ENCODE assay signal across 9 mouse cellular contexts in genomic region chr4:62822568-62822967, GRCm38 (mm10).
DNase-seq lines count a peak whose midpoint lies in the region; ATAC-seq lines count a peak whose summit lies in the region.
"Had no signal": no experiment of that assay in that cellular context is flagged by ENCODE, and none has a peak within 500 bp of the region (broad histone marks: within the 10 kb centered on the region; RNA-seq: fewer than 3 reads in every experiment).

No protein-coding gene starts in this region.

- 42% methylated on average over 7 of the region's 7 CpGs for WGBS in forebrain, embryonic 14.5 days
- WGBS in forebrain, embryonic 13.5 days, result 43% methylated on average over 7 of the region's 7 CpGs
- WGBS in large intestine, adult 2 months, result 25% methylated on average over 7 of the region's 7 CpGs

- no peak overlapping the region for H3K27ac ChIP-seq in forebrain, embryonic 14.5 days (ENCODE audit: low read depth, low read length)
- H3K27ac ChIP-seq in forebrain, embryonic 13.5 days, result no peak overlapping the region

- H3K4me1 ChIP-seq in forebrain, embryonic 14.5 days (ENCODE audit: control insufficient read depth, insufficient read depth, low read length), result no peaks in the 10 kb centered on the region
- H3K4me1 ChIP-seq in forebrain, embryonic 13.5 days, result peaks cover 14% of the 10 kb centered on the region

- H3K4me2 ChIP-seq in forebrain, embryonic 14.5 days (ENCODE audit: low read length), result no peak overlapping the region
- no peak overlapping the region for H3K4me2 ChIP-seq in forebrain, embryonic 13.5 days
- H3K4me2 ChIP-seq: limb, embryonic 13.5 days had no signal

- DNase-seq in forebrain, embryonic 14.5 days (ENCODE audit: low spot score), result peak; percentile 66
- DNase-seq in B cell, adult 2 months, result peak; percentile 66 to 69
- peak; percentile 35 to 68 for DNase-seq in adrenal gland, postnatal 4 days (ENCODE audit: low spot score in 2 of 2)
- peak; percentile 22 for DNase-seq in large intestine, adult 2 months (ENCODE audit: low read depth, low spot score)
- peak; percentile 82 for DNase-seq in lung, postnatal 10 days
- DNase-seq in testis, postnatal 10 days (ENCODE audit: low spot score), result peak; percentile 94

- no peak overlapping the region for H3K9ac ChIP-seq in forebrain, embryonic 14.5 days (ENCODE audit: low read length)
- H3K9ac ChIP-seq in forebrain, embryonic 13.5 days, result no peak overlapping the region
- H3K9ac ChIP-seq: limb, embryonic 13.5 days had no signal

- ATAC-seq in forebrain, embryonic 14.5 days, result peak; percentile 37; the same call in 1 of the 2 replicates
- no peak for ATAC-seq in forebrain, embryonic 13.5 days
- ATAC-seq in frontal cortex, adult (ENCODE audit: low TSS enrichment), result peak; percentile 44; the same call in 1 of the 2 replicates

- no peaks in the 10 kb centered on the region for H3K27me3 ChIP-seq in forebrain, embryonic 14.5 days (replicated peaks; ENCODE audit: control insufficient read depth, insufficient read depth, low read length)
- no peaks in the 10 kb centered on the region for H3K27me3 ChIP-seq in forebrain, embryonic 13.5 days
- H3K27me3 ChIP-seq: limb, embryonic 13.5 days had no signal

- no peaks in the 10 kb centered on the region for H3K9me3 ChIP-seq in forebrain, embryonic 14.5 days (replicated peaks; ENCODE audit: control insufficient read depth, low read length)
- no peaks in the 10 kb centered on the region for H3K9me3 ChIP-seq in forebrain, embryonic 13.5 days (replicated peaks)
- H3K9me3 ChIP-seq: limb, embryonic 13.5 days had no signal

- no peak overlapping the region for H3K4me3 ChIP-seq in forebrain, embryonic 14.5 days (ENCODE audit: low read depth, low read length)
- no peak overlapping the region for H3K4me3 ChIP-seq in forebrain, embryonic 13.5 days
- H3K4me3 ChIP-seq: limb, embryonic 13.5 days had no signal

- no peaks in the 10 kb centered on the region for H3K36me3 ChIP-seq in forebrain, embryonic 14.5 days (ENCODE audit: control insufficient read depth, insufficient read depth, low read length)
- H3K36me3 ChIP-seq in forebrain, embryonic 13.5 days (ENCODE audit: poor library complexity, severe bottlenecking), result no peaks in the 10 kb centered on the region
- H3K36me3 ChIP-seq: limb, embryonic 13.5 days had no signal

Comparison
In these comparisons a context has a peak if more than half of its experiments do, and no peak if none do; other contexts are left out.
1. DNase-seq: peak in every context shown above with its lines; median percentile 94 in testis, postnatal 10 days; 82 in lung, postnatal 10 days; 68 in B cell, adult 2 months; 66 in forebrain, embryonic 14.5 days; 52 in adrenal gland, postnatal 4 days; 22 in large intestine, adult 2 months.